Mouse (Mus musculus) thymus, adult 18-20 months (tissue): Measurements from ENCODE around the gene Tbl1x.

Experiments used
- DNase-seq, 2 experiments: peaks; one replicate each; pipeline ENCODE4 v3.0.0; 2022; ENCODE audit warnings: mixed read lengths in 2 of 2

Gene Tbl1x

DNA sequence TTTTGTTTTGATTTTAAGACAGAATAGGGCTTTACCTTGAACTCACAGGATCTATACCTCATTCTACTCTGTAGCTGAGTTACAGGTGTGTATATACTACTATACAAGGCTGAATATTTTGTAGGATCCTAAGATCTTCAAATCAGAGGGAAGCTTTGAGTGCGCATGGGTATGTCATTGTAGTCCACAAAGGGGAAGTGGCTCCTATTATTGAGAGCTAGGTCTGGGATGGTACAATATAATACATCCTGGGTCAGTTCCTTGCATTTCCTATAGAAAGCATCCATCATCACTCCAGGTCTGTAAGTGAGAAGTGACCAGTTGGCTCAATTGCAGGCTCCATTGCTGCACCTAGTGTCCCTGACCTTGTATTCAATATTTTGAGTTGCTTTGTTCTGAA is 102.2 kb downstream of the Tbl1x start:
- no peak for DNase-seq

GRCm38 (mm10) chrX:77615735-77616293 is 105.0 kb downstream of the Tbl1x start:
- DNase-seq, result no peak

- no peak for DNase-seq
These were observed 106.7 kb downstream of the Tbl1x start for GRCm38 (mm10) chrX:77617368-77618144.

- DNase-seq, result no peak
These were observed 119.6 kb downstream of the Tbl1x start for GRCm38 (mm10) chrX:77630439-77630838.

DNA sequence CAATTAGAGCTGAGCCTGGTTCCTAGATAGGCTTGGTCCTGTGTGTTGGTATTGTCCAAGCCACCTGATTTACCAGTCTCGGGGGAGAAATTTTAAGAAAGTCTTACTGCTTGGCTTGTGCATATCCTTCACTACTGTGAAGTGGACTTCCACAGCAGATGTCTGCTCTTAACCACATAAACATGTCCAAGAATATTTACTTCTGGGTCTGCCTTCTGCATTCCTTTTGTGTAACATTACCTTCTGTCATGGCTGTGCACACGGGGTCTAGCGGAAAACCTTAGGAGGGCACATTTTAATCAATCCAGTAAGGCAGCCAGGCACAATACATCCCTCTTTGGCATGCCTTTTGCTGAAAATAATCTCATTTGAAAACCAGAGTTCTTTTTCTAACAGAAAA is 125.7 kb downstream of the Tbl1x start:
- no peak for DNase-seq

DNA sequence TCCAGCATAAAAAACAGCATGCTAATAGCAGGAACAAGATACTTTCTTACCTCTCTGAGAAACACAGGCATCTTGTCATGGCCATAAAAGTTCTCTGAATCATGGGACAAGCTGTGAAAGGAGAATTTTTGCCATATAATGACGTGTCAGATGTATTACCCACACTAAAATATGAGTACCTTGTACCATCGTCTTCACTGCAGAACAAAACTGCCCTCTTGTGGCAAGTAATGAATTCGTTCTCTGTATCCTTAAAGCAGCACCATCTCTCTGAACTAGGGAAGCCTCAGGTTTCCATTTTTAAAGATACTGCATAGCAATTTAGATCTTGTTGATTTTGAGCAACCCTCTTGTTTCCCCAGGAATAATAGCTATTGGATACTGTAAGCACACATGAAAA is 127.3 kb downstream of the Tbl1x start:
- no peak for DNase-seq

GRCm38 (mm10) chrX:77640301-77640700 is 129.5 kb downstream of the Tbl1x start:
- no peak for DNase-seq

DNA sequence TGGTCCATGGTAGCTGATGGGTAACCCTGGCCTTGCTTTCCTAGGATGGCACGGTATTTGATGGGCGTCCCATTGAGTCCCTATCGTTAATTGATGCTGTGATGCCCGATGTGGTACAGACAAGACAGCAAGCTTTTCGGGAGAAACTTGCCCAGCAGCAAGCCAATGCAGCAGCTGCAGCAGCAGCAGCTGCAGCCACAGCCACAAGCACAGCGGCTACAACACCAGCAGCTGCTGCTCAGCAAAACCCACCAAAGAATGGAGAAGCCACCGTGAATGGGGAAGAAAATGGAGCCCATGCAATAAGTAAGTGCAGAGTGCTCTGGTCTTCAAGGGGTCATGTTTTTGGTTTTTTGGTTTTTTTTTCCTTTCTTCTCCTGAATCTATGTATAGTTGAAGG is 135.4 kb downstream of the Tbl1x start:
- DNase-seq, result no peak

GRCm38 (mm10) chrX:77650246-77650645 is 139.4 kb downstream of the Tbl1x start:
- no peak for DNase-seq

- DNase-seq, result no peak
These were observed 151.2 kb downstream of the Tbl1x start for GRCm38 (mm10) chrX:77662030-77662429.

DNA sequence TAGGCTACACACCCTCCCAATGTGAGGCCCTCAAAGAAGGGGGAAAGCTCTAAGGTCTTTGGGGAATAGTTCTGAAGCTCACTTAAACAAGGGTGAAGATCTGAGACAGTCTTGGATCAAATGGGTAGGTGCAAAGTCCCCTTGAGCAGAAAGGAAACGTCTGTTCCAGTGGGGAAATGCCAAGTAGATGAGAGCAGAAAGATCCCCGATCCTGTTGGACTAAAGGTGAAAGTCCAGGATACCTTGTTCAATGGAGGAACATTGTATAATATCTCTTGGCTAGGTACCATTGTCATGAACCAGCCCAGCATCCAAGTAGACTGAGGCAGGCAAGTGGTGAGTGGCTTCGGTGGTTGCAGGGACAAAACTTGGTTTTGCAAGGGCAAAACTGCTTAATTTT is 152.5 kb downstream of the Tbl1x start:
- no peak for DNase-seq

DNA sequence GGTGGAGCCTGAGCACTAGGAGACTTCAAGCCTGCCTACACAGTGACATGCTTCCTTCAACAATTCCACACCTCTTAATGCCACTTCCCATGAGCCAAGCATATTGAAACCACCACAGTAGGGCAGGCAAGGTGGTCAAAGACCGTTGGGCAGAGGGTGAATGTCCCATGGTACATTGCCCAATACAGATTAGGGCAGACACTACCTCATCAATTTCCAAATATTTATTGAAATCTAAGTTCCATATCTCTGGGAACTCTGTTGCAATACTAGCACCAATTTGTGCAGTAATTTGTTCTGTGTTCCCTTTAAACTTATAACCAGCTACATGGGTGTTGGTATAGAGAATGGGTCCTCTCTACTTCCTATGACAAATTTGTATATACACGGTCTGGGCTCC is 154.2 kb downstream of the Tbl1x start:
- no peak for DNase-seq

DNA sequence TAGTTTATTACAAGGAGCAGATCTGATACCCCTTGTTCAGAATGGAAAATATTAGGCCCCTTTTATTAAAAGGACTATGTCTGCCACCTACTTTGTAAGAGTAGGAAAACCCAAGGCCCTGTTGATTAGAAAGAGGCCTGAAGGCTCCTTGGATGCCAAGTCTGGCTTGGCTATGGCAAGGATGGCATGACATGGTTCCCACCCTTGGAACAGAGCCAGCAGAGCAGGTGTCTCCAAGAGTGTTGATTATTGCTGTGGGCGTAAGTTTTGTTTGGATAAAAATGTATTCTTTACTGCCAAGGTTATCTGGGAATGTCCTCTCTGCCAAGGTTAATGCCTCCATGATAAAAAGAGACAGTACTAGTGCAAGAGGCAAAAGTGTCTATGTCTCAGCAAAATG is 156.1 kb downstream of the Tbl1x start:
- DNase-seq, result no peak

GRCm38 (mm10) chrX:77667441-77667840 is 156.6 kb downstream of the Tbl1x start:
- DNase-seq, result no peak

- no peak for DNase-seq
These were observed 159.2 kb downstream of the Tbl1x start for GRCm38 (mm10) chrX:77669779-77670550.
